Mouse (Mus musculus) midbrain, embryonic 11.5 days (tissue): ENCODE measurements at regions not wholly inside any gene's neighbourhood (a gene's known extent, or its start where the extent isn't known, plus 50 kb on each side); places are given as distances from the start of the nearest gene placed in this dataset.
A peak's percentile ranks its signal among the peaks of the same experiment; 100 is the strongest.

Experiments used
- ATAC-seq: fragments of 200-750 bp; cut with Nextera tagmentation; 2 replicates; pipeline ENCODE4 v1.8.0; 2017; ENCODE audit warnings: moderate TSS enrichment, moderate library complexity; ENCODE audit not compliant: low FRiP score
- DNase-seq: peaks from one replicate; pipeline ENCODE4 v3.0.0; 2015; ENCODE audit warnings: low spot score; ENCODE audit errors: missing footprints
- H3K27ac ChIP-seq: fragments of 300-500 bp; sonication (generic); 2 replicates; pipeline ENCODE4 v1.5.1; 2014; ENCODE audit warnings: low read depth, low read length
- H3K27me3 ChIP-seq: fragments of 300-500 bp; sonication (generic); 2 replicates; pipeline ENCODE4 v1.6.1; 2014; ENCODE audit warnings: mild to moderate bottlenecking, low read length, moderate library complexity, mixed read lengths; ENCODE audit not compliant: control insufficient read depth, insufficient read depth
- H3K36me3 ChIP-seq: fragments of 300-500 bp; sonication (generic); 2 replicates; pipeline ENCODE4 v1.6.1; 2014; ENCODE audit warnings: mild to moderate bottlenecking, low read length, moderate library complexity, mixed read lengths; ENCODE audit not compliant: control insufficient read depth, insufficient read depth
- H3K4me1 ChIP-seq: fragments of 300-500 bp; sonication (generic); 2 replicates; pipeline ENCODE4 v1.6.1; 2014; ENCODE audit warnings: low read length; ENCODE audit not compliant: control insufficient read depth, insufficient read depth
- H3K4me2 ChIP-seq: fragments of 300-500 bp; sonication (generic); 2 replicates; pipeline ENCODE4 v1.6.1; 2014; ENCODE audit warnings: mild to moderate bottlenecking, moderate library complexity
- H3K4me3 ChIP-seq: fragments of 300-500 bp; sonication (generic); 2 replicates; pipeline ENCODE4 v1.5.1; 2014; ENCODE audit warnings: low read depth, low read length
- H3K9ac ChIP-seq: fragments of 300-500 bp; sonication (generic); 2 replicates; pipeline ENCODE4 v1.6.1; 2014; ENCODE audit warnings: low read length
- H3K9me3 ChIP-seq: fragments of 300-500 bp; sonication (generic); 2 replicates; pipeline ENCODE4 v1.6.1; 2016; ENCODE audit warnings: low read length; ENCODE audit not compliant: control insufficient read depth
- WGBS: fragments of 180-500 bp; shearing (Covaris S2); extraction: QIAGEN DNeasy Blood & Tissue Kit; methylation state at CpG from one replicate; pipeline ENCODE4 v1.1.7; 2014; 5-methylcytosine and 5-hydroxymethylcytosine counted together

- no peak overlapping the region for H3K4me3 ChIP-seq
- 61% methylated on average over 2 of the region's 2 CpGs for WGBS
- no peaks in the 10 kb centered on the region for H3K9me3 ChIP-seq
- H3K4me2 ChIP-seq = no peak overlapping the region
- no peaks in the 10 kb centered on the region for H3K36me3 ChIP-seq
- H3K4me1 ChIP-seq = no peaks in the 10 kb centered on the region
- H3K9ac ChIP-seq = no peak overlapping the region
- DNase-seq = no peak
- no peak for ATAC-seq
- H3K27me3 ChIP-seq = no peaks in the 10 kb centered on the region
- no peak overlapping the region for H3K27ac ChIP-seq
Observed at GRCm38 (mm10) chr2:148292895-148293294, 102.2 kb upstream of the Sstr4 start.

GRCm38 (mm10) chr2:148300879-148301278, 94.3 kb upstream of the Sstr4 start:
- Histone ChIP-seq H3K9ac (no peak overlapping the region), H3K4me2 (no peak overlapping the region), H3K27ac (no peak overlapping the region), H3K36me3 (no peaks in the 10 kb centered on the region), H3K4me1 (no peaks in the 10 kb centered on the region), H3K4me3 (no peak overlapping the region), H3K27me3 (no peaks in the 10 kb centered on the region), H3K9me3 (no peaks in the 10 kb centered on the region)
- ATAC-seq (no peak), DNase-seq (no peak)
- 87% methylated on average over 2 of the region's 2 CpGs for WGBS

- no peak overlapping the region for H3K4me3 ChIP-seq
- H3K9ac ChIP-seq = no peak overlapping the region
- H3K4me1 ChIP-seq = no peaks in the 10 kb centered on the region
- 87% methylated on average over 2 of the region's 2 CpGs for WGBS
- no peaks in the 10 kb centered on the region for H3K27me3 ChIP-seq
- H3K4me2 ChIP-seq = no peak overlapping the region
- no peaks in the 10 kb centered on the region for H3K9me3 ChIP-seq
- no peak for ATAC-seq
- no peaks in the 10 kb centered on the region for H3K36me3 ChIP-seq
- DNase-seq = no peak
- H3K27ac ChIP-seq = no peak overlapping the region
Observed at GRCm38 (mm10) chr2:148312255-148312654, 82.9 kb upstream of the Sstr4 start.

- Histone ChIP-seq H3K4me2 (no peak overlapping the region), H3K27ac (no peak overlapping the region), H3K9ac (no peak overlapping the region), H3K9me3 (no peaks in the 10 kb centered on the region), H3K27me3 (no peaks in the 10 kb centered on the region), H3K4me3 (no peak overlapping the region), H3K4me1 (no peaks in the 10 kb centered on the region), H3K36me3 (no peaks in the 10 kb centered on the region)
- WGBS = 77% methylated on average over 1 of the region's 1 CpGs
- no peak for DNase-seq
- ATAC-seq = no peak
Observed at GRCm38 (mm10) chr2:148320896-148321295, 74.2 kb upstream of the Sstr4 start.

GRCm38 (mm10) chr2:148325362-148325761, 69.8 kb upstream of the Sstr4 start:
- DNase-seq = no peak
- Histone ChIP-seq H3K4me3 (no peak overlapping the region), H3K4me2 (no peak overlapping the region), H3K9me3 (no peaks in the 10 kb centered on the region), H3K27ac (no peak overlapping the region), H3K9ac (no peak overlapping the region), H3K4me1 (no peaks in the 10 kb centered on the region), H3K36me3 (no peaks in the 10 kb centered on the region), H3K27me3 (no peaks in the 10 kb centered on the region)
- 87% methylated on average over 3 of the region's 3 CpGs for WGBS
- no peak for ATAC-seq

GRCm38 (mm10) chr2:148325854-148326387, 69.2 kb upstream of the Sstr4 start:
- no peaks in the 10 kb centered on the region for H3K4me1 ChIP-seq
- ATAC-seq (peak; percentile 64; the same call in 1 of the 2 replicates), DNase-seq (no peak)
- H3K9ac ChIP-seq = no peak overlapping the region
- H3K4me2 ChIP-seq = no peak overlapping the region
- no peaks in the 10 kb centered on the region for H3K27me3 ChIP-seq
- H3K27ac ChIP-seq = no peak overlapping the region
- WGBS = 63% methylated on average over 4 of the region's 4 CpGs
- no peaks in the 10 kb centered on the region for H3K9me3 ChIP-seq
- no peaks in the 10 kb centered on the region for H3K36me3 ChIP-seq
- H3K4me3 ChIP-seq = no peak overlapping the region

- 61% methylated on average over 2 of the region's 2 CpGs for WGBS
- DNase-seq (no peak), ATAC-seq (peak; percentile 67; the same call in 1 of the 2 replicates)
- Histone ChIP-seq H3K4me3 (no peak overlapping the region), H3K4me2 (no peak overlapping the region), H3K9ac (no peak overlapping the region), H3K36me3 (no peaks in the 10 kb centered on the region), H3K27me3 (no peaks in the 10 kb centered on the region), H3K9me3 (no peaks in the 10 kb centered on the region), H3K4me1 (no peaks in the 10 kb centered on the region), H3K27ac (no peak overlapping the region)
Observed at GRCm38 (mm10) chr2:148326414-148326813, 68.7 kb upstream of the Sstr4 start.

- ATAC-seq (no peak), DNase-seq (no peak)
- H3K9me3 ChIP-seq = no peaks in the 10 kb centered on the region
- no peaks in the 10 kb centered on the region for H3K4me1 ChIP-seq
- no peak overlapping the region for H3K27ac ChIP-seq
- no peaks in the 10 kb centered on the region for H3K27me3 ChIP-seq
- no peak overlapping the region for H3K4me2 ChIP-seq
- H3K4me3 ChIP-seq = no peak overlapping the region
- 60% methylated on average over 1 of the region's 1 CpGs for WGBS
- H3K9ac ChIP-seq = no peak overlapping the region
- H3K36me3 ChIP-seq = no peaks in the 10 kb centered on the region
Observed at GRCm38 (mm10) chr2:148327552-148327951, 67.6 kb upstream of the Sstr4 start.

- WGBS = 73% methylated on average over 2 of the region's 2 CpGs
- no peak overlapping the region for H3K27ac ChIP-seq
- H3K27me3 ChIP-seq = no peaks in the 10 kb centered on the region
- no peak overlapping the region for H3K4me3 ChIP-seq
- no peaks in the 10 kb centered on the region for H3K4me1 ChIP-seq
- ATAC-seq (no peak), DNase-seq (no peak)
- H3K9ac ChIP-seq = no peak overlapping the region
- no peaks in the 10 kb centered on the region for H3K9me3 ChIP-seq
- no peak overlapping the region for H3K4me2 ChIP-seq
- no peaks in the 10 kb centered on the region for H3K36me3 ChIP-seq
Observed at GRCm38 (mm10) chr2:148330368-148330767, 64.8 kb upstream of the Sstr4 start.

GRCm38 (mm10) chr2:148334555-148334954, 60.6 kb upstream of the Sstr4 start:
- DNase-seq = no peak
- WGBS = 95% methylated on average over 1 of the region's 1 CpGs
- Histone ChIP-seq H3K9me3 (no peaks in the 10 kb centered on the region), H3K27ac (no peak overlapping the region), H3K4me3 (no peak overlapping the region), H3K27me3 (no peaks in the 10 kb centered on the region), H3K36me3 (no peaks in the 10 kb centered on the region), H3K4me1 (no peaks in the 10 kb centered on the region), H3K4me2 (no peak overlapping the region), H3K9ac (no peak overlapping the region)
- no peak for ATAC-seq
